Mouse (Mus musculus) thymus, adult 2 months (tissue): ENCODE measurements around the gene Dcx. TPM values are rescaled to one million over a fixed set of nuclear protein-coding genes. Genes with fewer than 3 reads are reported as not detected.

Experiments
- DNase-seq: peaks from one replicate; pipeline ENCODE4 v3.0.0; 2021
- H3K27ac ChIP-seq: fragments of 200-500 bp; 2 replicates; pipeline ENCODE4 v1.5.1; 2012; ENCODE audit warnings: low read length, control low read depth; ENCODE audit not compliant: control insufficient read depth, insufficient read depth
- H3K27me3 ChIP-seq: fragments of 200-500 bp; 2 replicates; pipeline ENCODE4 v1.6.1; 2012; ENCODE audit warnings: mild to moderate bottlenecking, low read length, moderate library complexity, mixed read lengths; ENCODE audit not compliant: control insufficient read depth, insufficient read depth
- H3K36me3 ChIP-seq: fragments of 200-500 bp; 2 replicates; pipeline ENCODE4 v1.6.1; 2012; ENCODE audit warnings: mild to moderate bottlenecking, low read length, moderate library complexity; ENCODE audit not compliant: control insufficient read depth, insufficient read depth
- H3K4me1 ChIP-seq: fragments of 200-500 bp; replicated peaks from 2 replicates; pipeline ENCODE4 v1.6.1; 2012; ENCODE audit warnings: low read length; ENCODE audit not compliant: control insufficient read depth, insufficient read depth
- H3K4me3 ChIP-seq: fragments of 200-500 bp; 2 replicates; pipeline ENCODE4 v1.5.1; 2012; ENCODE audit warnings: mild to moderate bottlenecking, low read length, control low read depth, moderate library complexity; ENCODE audit not compliant: control insufficient read depth, insufficient read depth
- CTCF ChIP-seq: fragments of 200-500 bp; IDR thresholded peaks from 2 replicates; pipeline ENCODE4 v1.5.1; 2012; ENCODE audit warnings: mild to moderate bottlenecking, control low read depth, low read length, moderate library complexity, borderline replicate concordance; ENCODE audit not compliant: control insufficient read depth, poor library complexity, insufficient read depth; ENCODE audit errors: extremely low read depth
- POLR2A ChIP-seq: fragments of 200-500 bp; IDR thresholded peaks from 2 replicates; pipeline ENCODE4 v1.6.1; 2012; ENCODE audit warnings: mild to moderate bottlenecking, low read length, control low read depth, moderate library complexity; ENCODE audit not compliant: control insufficient read depth, poor library complexity, insufficient read depth; ENCODE audit errors: extremely low read depth
- WGBS: fragments of 180-500 bp; shearing (Covaris S2); methylation state at CpG from one replicate; pipeline ENCODE4 v1.1.7; 2018; 5-methylcytosine and 5-hydroxymethylcytosine counted together
- polyA plus RNA-seq: library from polyadenylated mRNA; depleted of rRNA; stranded (reverse); fragments of >200 nt; gene quantifications from 2 replicates; pipeline ENCODE4 v1.2.3, GENCODE M21; 2012; rRNA removed

The Dcx gene
- polyA plus RNA-seq, 1 experiment = 0.09 TPM

DNA sequence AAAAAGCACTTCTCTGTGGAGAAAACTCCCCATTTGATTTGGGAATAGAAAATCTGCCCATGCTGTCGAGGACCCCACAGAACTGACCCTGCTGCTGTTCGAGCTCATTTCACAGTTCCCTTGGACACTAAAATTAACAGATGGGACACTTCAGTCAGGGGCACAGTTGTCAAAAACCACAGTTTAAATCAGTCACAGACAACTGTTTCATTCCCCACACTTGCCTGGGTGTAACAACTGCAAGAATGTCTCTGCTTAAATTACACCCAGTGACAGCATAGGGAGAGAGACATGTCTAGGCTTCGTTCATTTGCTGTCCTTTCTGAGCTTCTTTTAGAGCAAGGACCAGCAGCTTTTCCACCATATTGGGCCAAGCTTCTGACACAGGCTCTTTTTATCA is 86.5 kb downstream of the Dcx start:
- H3K4me3 ChIP-seq = no peak overlapping the region
- no peaks in the 10 kb centered on the region for H3K27me3 ChIP-seq
- TF ChIP-seq POLR2A (no peak), CTCF (no peak)
- WGBS = 89% methylated on average over 3 of the region's 3 CpGs
- no peaks in the 10 kb centered on the region for H3K4me1 ChIP-seq
- H3K27ac ChIP-seq = no peak overlapping the region
- H3K36me3 ChIP-seq = no peaks in the 10 kb centered on the region
- DNase-seq = no peak

DNA sequence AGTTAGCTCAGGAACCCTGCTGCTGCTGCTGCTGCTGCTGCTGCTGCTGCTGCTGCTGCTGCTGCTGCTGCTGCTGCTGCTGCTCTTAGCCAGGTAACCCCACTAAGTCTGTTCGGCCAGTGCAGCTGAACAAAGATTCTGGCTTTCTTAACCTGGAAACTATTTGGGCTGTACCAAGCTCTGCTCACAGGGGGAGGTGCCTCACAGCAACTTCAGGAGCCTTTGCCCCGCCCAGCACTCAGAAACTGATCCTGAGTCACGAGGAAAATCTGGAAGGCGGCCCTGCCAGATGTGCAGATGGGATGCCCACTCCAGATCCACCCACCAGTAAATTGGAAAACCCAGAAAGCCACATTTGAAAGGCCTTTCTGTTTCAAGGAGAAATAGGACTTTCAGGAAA is 105.9 kb downstream of the Dcx start, which contains the start of gene Capn6:
Capn6 (minus strand) TSS at position 203 of the 400 bp plus-strand sequence.
- TF ChIP-seq CTCF (no peak), POLR2A (no peak)
- Histone ChIP-seq H3K36me3 (no peaks in the 10 kb centered on the region), H3K4me1 (no peaks in the 10 kb centered on the region), H3K27me3 (no peaks in the 10 kb centered on the region), H3K4me3 (no peak within 1 kb of the TSS), H3K27ac (no peak within 1 kb of the TSS)
- WGBS = 76% methylated on average over 4 of the region's 4 CpGs
- no peak for DNase-seq

DNA sequence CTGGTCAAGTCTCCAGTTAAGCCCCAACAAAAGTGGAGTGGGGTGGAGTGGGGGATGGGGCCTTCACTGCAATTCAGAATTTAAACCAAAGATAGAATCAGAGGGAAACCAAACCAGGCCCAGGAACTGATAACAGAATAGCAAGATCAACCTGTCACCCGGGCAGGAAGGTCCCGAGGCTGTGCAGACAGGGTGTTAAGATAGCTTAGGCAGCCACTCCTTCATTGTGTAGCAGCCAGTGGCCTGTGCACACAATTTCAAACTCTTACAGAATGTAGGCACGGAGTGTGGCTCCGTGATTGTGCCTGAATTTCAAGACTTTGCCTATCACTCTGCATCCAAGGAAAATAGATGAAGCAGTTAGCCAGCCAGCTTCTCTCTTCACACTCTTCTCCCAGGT is 106.6 kb downstream of the Dcx start:
- no peak overlapping the region for H3K4me3 ChIP-seq
- H3K27me3 ChIP-seq = no peaks in the 10 kb centered on the region
- no peaks in the 10 kb centered on the region for H3K36me3 ChIP-seq
- TF ChIP-seq POLR2A = no peak
- TF ChIP-seq CTCF = no peak
- 35% methylated on average over 4 of the region's 4 CpGs for WGBS
- no peak for DNase-seq
- H3K27ac ChIP-seq = no peak overlapping the region
- no peaks in the 10 kb centered on the region for H3K4me1 ChIP-seq

DNA sequence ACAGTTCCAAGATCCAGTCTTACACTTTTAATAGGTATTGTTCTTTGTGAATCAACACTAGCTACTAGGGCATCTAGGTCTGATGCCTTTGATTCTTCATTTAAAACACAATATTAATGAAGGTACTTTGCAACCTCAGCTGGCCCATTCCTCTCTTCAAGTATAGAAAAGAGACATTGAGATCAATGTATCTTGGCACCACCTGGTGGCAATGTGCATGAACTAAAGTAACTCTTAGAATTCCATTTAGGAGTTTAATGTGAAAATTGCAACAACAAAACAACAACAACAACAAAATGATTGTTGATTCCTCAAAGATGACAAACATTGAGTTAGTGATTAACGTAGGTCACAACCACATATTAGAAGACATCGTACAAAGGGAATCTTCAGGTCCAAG is 114.2 kb downstream of the Dcx start:
- Histone ChIP-seq H3K27ac (no peak overlapping the region), H3K36me3 (no peaks in the 10 kb centered on the region), H3K4me1 (no peaks in the 10 kb centered on the region), H3K4me3 (no peak overlapping the region), H3K27me3 (no peaks in the 10 kb centered on the region)
- no peak for DNase-seq
- 95% methylated on average over 2 of the region's 2 CpGs for WGBS
- TF ChIP-seq CTCF (no peak), POLR2A (no peak)

DNA sequence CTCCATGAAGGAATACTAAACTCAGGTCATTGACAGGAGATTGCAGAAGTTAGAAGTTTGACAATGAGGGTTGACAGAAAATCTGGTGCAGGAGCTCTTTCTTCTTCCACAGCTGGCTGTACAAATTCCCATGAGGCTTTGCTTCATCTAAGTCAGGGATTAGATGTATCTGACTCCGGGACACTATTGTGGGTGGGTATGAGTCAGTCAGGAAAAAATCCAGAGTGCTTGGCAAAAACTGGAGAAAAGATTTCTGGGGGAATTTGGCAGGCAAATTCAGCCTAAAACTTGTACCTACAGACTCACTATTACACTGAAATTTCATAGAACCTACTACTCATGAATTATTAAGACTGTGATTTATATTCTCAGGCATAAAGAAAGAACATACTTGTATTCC is 117.2 kb downstream of the Dcx start:
- Histone ChIP-seq H3K36me3 (no peaks in the 10 kb centered on the region), H3K4me1 (no peaks in the 10 kb centered on the region), H3K27me3 (no peaks in the 10 kb centered on the region), H3K27ac (no peak overlapping the region), H3K4me3 (no peak overlapping the region)
- TF ChIP-seq CTCF (no peak), POLR2A (no peak)
- DNase-seq = no peak
- 83% methylated on average over 1 of the region's 1 CpGs for WGBS

Other genes starting within 250 kb of the Dcx start
- gene Capn6, start 105.9 kb downstream of the Dcx start, polyA plus RNA-seq = 0.31 and 0.36 TPM in 2 replicates
- 0.05 TPM in 2 replicates for gene A730046J19Rik, start 220.4 kb upstream of the Dcx start, polyA plus RNA-seq